Mouse (Mus musculus): ENCODE measurements around the gene Ptprm. TPM values are rescaled to one million over a fixed set of nuclear protein-coding genes. Genes with fewer than 3 reads are reported as not detected.

Gene Ptprm
- total and polyA plus RNA-seq, 3 experiments: not detected

- no peaks in the 10 kb centered on the region for H3K9me3 ChIP-seq (replicated peaks; ENCODE audit: insufficient read depth, low read length)
Observed at GRCm38 (mm10) chr17:67340362-67340761, 13.9 kb downstream of the Ptprm start.

DNA sequence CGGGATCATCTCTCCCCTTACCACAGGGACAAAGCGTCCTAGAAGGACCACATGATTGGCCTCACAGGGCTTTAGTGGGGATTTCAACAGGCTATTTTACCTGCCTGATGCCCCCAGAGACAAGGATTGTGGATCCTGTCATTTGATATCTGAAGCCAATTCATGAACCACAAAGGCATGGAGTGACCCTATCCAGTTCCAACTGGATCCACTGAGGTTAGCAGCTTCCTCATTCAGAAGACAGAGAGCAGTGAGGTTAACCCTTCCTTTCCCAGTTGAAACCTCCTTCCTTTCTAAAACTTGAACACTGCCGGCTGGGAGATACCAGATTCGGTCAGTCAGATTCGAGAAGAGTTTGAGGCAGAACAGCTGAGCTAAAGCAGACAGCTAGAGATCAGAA, 14.7 kb downstream of the Ptprm start:
- H3K9me3 ChIP-seq (replicated peaks; ENCODE audit: insufficient read depth, low read length): no peaks in the 10 kb centered on the region

More at GRCm38 (mm10) chr17:67340362-67340761, 13.9 kb downstream of the Ptprm start:
- Histone ChIP-seq H3K27me3 (ENCODE audit: control insufficient read depth in 1 of 2, insufficient read depth in 2 of 2, low read length in 2 of 2) (no peaks in the 10 kb centered on the region), H3K79me2 (ENCODE audit: control insufficient read depth, insufficient read depth, low read length, poor library complexity) (no peaks in the 10 kb centered on the region), H3K27ac (ENCODE audit: control insufficient read depth, low read depth, low read length) (no peak overlapping the region), H3K36me3 (ENCODE audit: control insufficient read depth in 1 of 2, insufficient read depth in 2 of 2, low read length in 2 of 2) (no peaks in the 10 kb centered on the region), H3K9ac (ENCODE audit: control insufficient read depth, low read depth, low read length, poor library complexity, severe bottlenecking) (no peak overlapping the region), H3K4me1 (ENCODE audit: control insufficient read depth in 1 of 2, insufficient read depth in 2 of 2, low read length in 2 of 2) (no peaks in the 10 kb centered on the region), H3K4me3 (ENCODE audit: control insufficient read depth in 1 of 2, insufficient read depth in 1 of 2, low read depth in 2 of 2, low read length in 2 of 2) (no peak overlapping the region)
- TF ChIP-seq NELFE (IDR thresholded peaks at IDR 0.05; ENCODE audit: low read depth, low read length) (no peak), MAZ (IDR thresholded peaks at IDR 0.05; ENCODE audit: low read depth, low read length) (no peak), TBP (IDR thresholded peaks at IDR 0.05; ENCODE audit: low read depth, low read length) (no peak), EP300 (IDR thresholded peaks at IDR 0.05; ENCODE audit: low read depth in 1 of 2, low read length in 2 of 2) (no peak), MYC (IDR thresholded peaks at IDR 0.05; ENCODE audit: low read depth, low read length) (no peak), KAT2A (conservative IDR thresholded peaks at IDR 0.05; ENCODE audit: low read depth, low read length) (no peak), MYB (IDR thresholded peaks at IDR 0.05; ENCODE audit: low read depth, low read length) (no peak), POLR2A (IDR thresholded peaks at IDR 0.05; ENCODE audit: control insufficient read depth in 1 of 2, insufficient read depth in 1 of 2, low read depth in 1 of 2, low read length in 2 of 2, poor library complexity in 1 of 2) (no peak), HCFC1 (IDR thresholded peaks at IDR 0.05; ENCODE audit: low read depth, low read length) (no peak), RCOR1 (IDR thresholded peaks at IDR 0.05; ENCODE audit: low read depth, low read length) (no peak), ZNF384 (IDR thresholded peaks at IDR 0.05; ENCODE audit: low read depth, low read length) (no peak), USF2 (IDR thresholded peaks at IDR 0.05; ENCODE audit: borderline replicate concordance in 1 of 2, insufficient read depth in 1 of 2, low read depth in 1 of 2, low read length in 2 of 2) (no peak), ZKSCAN1 (IDR thresholded peaks at IDR 0.05; ENCODE audit: low read depth, low read length) (no peak)
- no peak for DNase-seq (ENCODE audit: low read depth, low spot score)

More for the DNA sequence above, 14.7 kb downstream of the Ptprm start:
- TF ChIP-seq CHD2 (IDR thresholded peaks at IDR 0.05; ENCODE audit: low read length): no peak
- no peak for TF ChIP-seq GABPA (IDR thresholded peaks at IDR 0.05; ENCODE audit: low read depth, low read length)
- no peak for TF ChIP-seq RAD21 (IDR thresholded peaks at IDR 0.05; ENCODE audit: low read depth, low read length)
- no peak for TF ChIP-seq MYB (IDR thresholded peaks at IDR 0.05; ENCODE audit: low read depth, low read length)
- no peak for TF ChIP-seq POLR2AphosphoS2 (IDR thresholded peaks at IDR 0.05; ENCODE audit: low read length)
- TF ChIP-seq MYC (IDR thresholded peaks at IDR 0.05; ENCODE audit: low read depth, low read length): no peak
- TF ChIP-seq TBP (IDR thresholded peaks at IDR 0.05; ENCODE audit: low read depth, low read length): no peak
- TF ChIP-seq SMC3 (IDR thresholded peaks at IDR 0.05; ENCODE audit: low read depth, low read length): no peak
- TF ChIP-seq UBTF (IDR thresholded peaks at IDR 0.05; ENCODE audit: borderline replicate concordance, insufficient read depth, low read depth, low read length): no peak
- no peak for TF ChIP-seq ETS1 (IDR thresholded peaks at IDR 0.05; ENCODE audit: low read depth, low read length)
- TF ChIP-seq CTCF (IDR thresholded peaks at IDR 0.05 in 2 of 3, conservative IDR thresholded peaks at IDR 0.05 in 1 of 3; ENCODE audit: control insufficient read depth in 1 of 3, insufficient read depth in 1 of 3, low read depth in 2 of 3, low read length in 3 of 3, poor library complexity in 1 of 3, severe bottlenecking in 1 of 3): no peak
- no peak for TF ChIP-seq ELF1 (IDR thresholded peaks at IDR 0.05; ENCODE audit: low read depth, low read length)
- no peak for TF ChIP-seq NRF1 (IDR thresholded peaks at IDR 0.05; ENCODE audit: insufficient read depth, low read depth, low read length, poor library complexity, severe bottlenecking)
- no peak for TF ChIP-seq TAL1 (IDR thresholded peaks at IDR 0.05; ENCODE audit: low read length)
- no peak for TF ChIP-seq SIN3A (IDR thresholded peaks at IDR 0.05; ENCODE audit: low read length)
- TF ChIP-seq MAZ (IDR thresholded peaks at IDR 0.05; ENCODE audit: low read depth, low read length): no peak
- TF ChIP-seq POLR2A (IDR thresholded peaks at IDR 0.05; ENCODE audit: control insufficient read depth in 1 of 2, insufficient read depth in 1 of 2, low read depth in 1 of 2, low read length in 2 of 2, poor library complexity in 1 of 2): no peak
- TF ChIP-seq POLR2AphosphoS5 (IDR thresholded peaks at IDR 0.05; ENCODE audit: borderline replicate concordance, low read depth, low read length): no peak
- no peak for TF ChIP-seq MXI1 (IDR thresholded peaks at IDR 0.05; ENCODE audit: low read depth, low read length)
- no peak for TF ChIP-seq MAX (IDR thresholded peaks at IDR 0.05; ENCODE audit: low read length)
- Histone ChIP-seq H3K27ac (ENCODE audit: control insufficient read depth, low read depth, low read length) (no peak overlapping the region), H3K36me3 (ENCODE audit: control insufficient read depth in 1 of 2, insufficient read depth in 2 of 2, low read length in 2 of 2) (no peaks in the 10 kb centered on the region), H3K79me2 (ENCODE audit: control insufficient read depth, insufficient read depth, low read length, poor library complexity) (no peaks in the 10 kb centered on the region), H3K4me1 (ENCODE audit: control insufficient read depth in 1 of 2, insufficient read depth in 2 of 2, low read length in 2 of 2) (no peaks in the 10 kb centered on the region), H3K4me3 (ENCODE audit: control insufficient read depth in 1 of 2, insufficient read depth in 1 of 2, low read depth in 2 of 2, low read length in 2 of 2) (no peak overlapping the region), H3K27me3 (ENCODE audit: control insufficient read depth in 1 of 2, insufficient read depth in 2 of 2, low read length in 2 of 2) (no peaks in the 10 kb centered on the region), H3K9ac (ENCODE audit: control insufficient read depth, low read depth, low read length, poor library complexity, severe bottlenecking) (no peak overlapping the region)
- DNase-seq (ENCODE audit: low read depth, low spot score): no peak
